Mouse (Mus musculus): ENCODE results near the gene Pigz. TPM values are rescaled to one million over a fixed set of nuclear protein-coding genes. Genes with fewer than 3 reads are reported as not detected.
"Not testable (repeated sequence)": the region's sequence is repeated elsewhere in the genome, so short reads cannot be mapped to it uniquely, and the experiment has no call there.

The Pigz gene
- total RNA-seq, 2 experiments from 2014 or later: 0.87 to 2.3 TPM

DNA sequence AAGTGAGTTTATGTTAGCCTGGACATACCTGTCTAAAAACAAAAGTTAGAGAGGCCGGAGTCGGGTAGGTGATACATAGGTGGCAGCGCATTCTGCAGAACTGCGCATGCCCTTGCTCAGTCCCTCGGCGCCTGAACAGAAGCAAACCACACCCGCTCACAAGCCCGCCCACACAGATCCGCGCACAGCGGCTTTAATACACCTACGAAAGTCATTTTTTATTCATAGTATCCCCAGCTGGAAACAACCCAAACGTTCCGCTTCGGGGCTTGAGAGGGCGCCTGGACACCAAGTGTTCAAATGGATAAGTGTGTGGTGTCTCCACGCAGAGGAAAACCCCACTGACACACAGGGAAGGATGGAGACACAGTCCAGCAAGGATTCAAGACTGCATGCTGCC, 2.3 kb upstream of the Pigz start:
- no peak for DNase-seq

DNA sequence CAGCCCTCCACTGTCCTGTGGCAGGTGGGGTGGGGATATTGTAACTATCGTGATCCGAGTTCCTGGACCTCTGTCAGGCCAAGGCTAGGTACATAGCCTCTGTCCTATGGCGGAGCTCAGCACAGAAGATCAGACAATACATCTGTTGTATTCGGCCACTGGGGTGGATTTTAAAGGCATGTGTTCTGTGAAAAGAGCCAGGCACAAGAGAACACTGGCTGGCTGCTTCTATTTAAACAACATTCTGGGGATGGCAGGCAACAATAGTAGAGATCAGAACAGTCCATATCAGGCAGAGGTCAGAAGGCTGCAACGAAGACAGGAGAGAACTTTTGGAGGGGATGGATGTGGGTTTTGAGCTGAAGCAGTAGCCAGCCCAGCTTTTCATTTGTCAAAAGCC, 1.4 kb upstream of the Pigz start:
- no peak for DNase-seq

DNA sequence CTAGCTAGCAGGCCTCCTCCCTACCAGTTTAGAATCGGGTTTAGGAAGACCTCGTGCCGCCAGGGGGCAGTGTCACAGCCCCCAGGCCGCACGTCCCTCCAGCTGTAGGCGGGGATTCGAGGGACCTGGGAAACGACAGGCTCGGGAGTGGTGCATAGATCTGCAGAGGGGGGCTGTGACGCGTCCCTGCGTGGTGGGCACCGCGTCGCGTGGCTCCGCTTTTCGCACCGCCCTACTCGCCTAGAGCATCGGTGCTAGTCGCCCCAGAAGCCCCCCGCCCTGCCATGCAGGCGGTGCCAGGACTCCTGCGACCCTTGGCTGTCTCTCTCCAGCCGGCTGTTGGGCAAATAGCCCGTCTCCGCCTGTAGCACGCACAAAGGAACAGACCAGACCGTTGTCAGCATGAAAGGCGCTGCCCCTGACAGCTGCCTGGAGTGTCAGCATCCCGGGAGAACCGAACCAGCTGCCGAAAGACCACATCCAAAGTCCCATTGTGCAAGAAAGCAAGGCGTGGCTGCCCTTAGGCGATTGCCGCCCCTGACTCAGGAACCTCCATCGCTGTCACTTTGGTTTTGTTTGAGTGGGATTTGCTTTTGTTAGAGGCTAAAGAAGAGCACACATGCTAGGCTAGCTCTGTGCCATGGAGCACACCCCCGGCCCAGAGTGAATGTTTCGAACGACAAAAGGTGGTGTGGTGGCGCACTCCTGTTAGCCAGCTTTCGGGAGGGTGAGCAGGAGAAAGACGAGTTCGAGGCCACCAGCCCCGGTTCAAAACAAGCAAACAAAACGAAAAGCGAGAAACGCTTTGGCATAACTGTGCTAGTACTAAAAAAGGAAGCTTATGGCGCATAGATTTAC, 582 bp upstream of the Pigz start:
- DNase-seq: peak; percentile 89

DNA sequence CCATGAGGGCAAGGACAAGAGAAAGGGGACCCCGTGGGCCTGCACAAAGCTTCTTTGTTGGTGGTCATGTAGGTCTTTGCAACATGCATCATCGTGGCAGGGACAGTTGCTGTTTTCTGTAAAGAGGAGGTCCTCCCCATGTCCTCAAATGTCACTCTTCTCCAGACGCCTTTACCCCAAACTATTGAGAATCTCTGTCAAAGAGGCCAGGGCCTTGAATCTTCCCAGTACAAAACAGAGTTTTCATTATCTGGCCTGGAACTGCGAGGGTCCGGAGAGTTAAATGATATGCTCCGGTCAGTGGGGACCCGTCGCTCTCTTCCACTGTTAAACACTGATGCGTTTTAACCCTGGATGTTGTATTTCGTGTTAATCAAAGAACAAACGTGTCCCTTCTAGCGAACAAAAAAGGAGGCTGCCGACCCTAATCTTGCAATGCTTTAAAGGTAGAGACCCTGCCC, 929 bp downstream of the Pigz start:
- no peak for DNase-seq

DNA sequence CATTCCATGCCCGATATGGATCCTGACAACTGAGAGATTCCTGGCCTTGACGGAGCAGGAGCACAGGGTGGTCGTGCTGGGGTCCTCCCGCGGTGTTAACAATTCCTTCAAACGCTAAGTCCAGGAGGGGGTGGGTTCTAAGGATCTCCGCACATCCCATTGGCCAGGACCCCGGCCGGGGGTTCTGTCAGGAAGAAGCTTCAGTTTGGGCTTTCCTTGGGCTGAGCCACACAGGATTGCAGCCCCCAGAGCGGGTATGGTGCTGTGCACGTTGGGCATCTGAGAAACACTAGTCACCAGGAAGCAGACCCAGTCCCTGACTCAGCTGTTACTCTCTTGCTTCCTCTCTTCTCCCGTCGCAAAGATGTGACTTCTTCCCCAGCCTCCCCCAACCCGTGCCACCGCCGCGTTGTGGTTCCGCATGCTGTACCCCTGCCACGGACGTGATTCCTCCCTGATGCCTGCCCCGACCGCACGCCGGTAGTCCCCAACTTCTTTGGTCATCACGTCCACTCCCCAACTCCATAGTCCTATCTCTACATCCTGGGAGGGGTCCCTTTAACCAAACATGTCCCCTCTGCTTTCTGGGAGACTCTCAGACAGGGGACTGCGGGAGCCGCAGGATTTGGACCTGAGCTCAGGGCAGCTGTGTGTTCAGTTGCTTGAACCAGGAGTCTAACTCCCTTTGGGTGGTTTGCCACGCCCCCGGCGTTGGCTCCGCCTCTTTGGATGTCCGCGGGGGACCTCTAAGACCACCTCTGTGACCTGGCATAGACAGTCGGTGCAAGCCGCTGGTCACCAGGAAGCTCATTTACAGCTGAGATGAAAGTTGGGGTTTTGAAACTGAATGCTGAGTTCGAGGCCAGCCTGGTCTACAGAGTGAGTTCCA, 1.7 kb downstream of the Pigz start:
- DNase-seq: no peak

DNA sequence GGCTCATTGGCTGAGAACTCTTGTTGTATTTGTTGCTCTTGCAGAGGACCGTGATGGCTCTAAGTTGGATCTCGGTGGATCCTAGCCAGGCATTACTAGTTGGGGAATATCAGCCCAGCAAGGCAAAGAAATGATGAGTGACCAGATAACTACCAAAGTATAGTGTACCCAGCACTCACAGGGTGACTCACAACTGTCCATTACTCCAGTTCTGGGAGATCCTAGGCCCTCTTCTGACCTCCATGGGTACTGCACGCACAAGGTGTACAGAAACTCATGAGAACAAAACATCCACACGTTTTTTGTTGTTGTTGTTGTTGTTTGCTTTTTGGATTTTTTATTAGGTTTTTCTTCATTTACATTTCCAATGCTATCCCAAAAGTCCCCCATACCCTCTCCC, 2.9 kb downstream of the Pigz start:
- DNase-seq: no peak

DNA sequence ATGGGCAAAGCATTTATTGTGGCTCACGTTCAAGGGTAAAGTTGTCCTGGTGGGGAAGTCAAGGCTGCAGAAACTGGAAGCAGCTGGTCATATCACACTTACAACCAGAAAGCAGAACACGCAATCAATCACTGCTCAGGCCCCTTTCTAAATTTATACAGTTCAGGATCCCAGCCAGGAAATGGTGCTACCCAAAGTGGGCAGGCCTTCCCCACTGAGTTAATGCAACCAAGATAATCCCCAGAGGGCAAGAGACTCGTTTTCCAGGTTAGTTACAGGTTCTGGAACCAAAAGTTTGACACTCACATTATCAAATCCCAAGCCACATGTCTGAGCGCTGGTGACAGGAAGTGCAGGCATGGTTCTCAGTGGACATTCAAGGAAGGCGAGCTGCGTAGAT, 5.2 kb downstream of the Pigz start:
- DNase-seq: no peak

DNA sequence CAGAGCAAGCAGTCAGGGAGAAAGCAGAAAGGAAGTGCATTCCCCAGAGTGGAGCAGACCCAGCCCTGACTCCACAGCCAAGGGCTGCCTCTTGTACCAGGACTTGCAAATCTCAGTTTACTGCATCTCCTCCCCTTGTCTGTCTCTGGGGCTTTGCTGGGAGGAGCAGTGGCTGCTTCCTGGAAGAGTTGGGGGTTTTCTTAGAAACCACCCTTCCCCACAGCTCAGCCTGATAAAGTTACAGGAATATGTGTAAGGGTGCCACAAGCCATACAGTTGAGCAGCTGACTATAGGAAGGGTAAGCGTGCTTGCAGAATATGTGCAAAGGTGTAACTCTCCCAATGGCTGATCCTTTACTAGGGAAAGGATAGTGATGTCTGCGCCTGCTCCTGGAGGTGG, 6.9 kb downstream of the Pigz start:
- DNase-seq: no peak

DNA sequence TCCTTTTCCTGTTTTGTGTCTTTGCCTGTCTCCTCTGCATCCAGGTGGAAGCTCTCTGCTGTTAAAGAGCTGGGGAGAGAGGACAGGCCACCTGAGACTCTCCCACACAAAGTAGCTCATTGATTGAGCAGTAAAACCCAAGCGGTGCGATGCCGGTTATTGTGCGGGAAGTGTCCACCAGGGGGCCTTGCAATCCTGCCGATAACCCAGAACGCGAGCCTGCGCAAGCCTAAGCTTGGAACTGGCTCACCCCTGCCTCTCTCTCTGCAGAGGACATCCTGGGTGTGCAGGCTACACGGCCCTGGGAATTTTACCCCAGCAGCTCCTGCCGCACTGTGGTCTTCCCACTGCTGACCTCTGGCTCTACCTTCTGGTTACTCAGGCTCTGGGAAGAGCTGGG, 10.3 kb downstream of the Pigz start:
- peak; percentile 65 for DNase-seq

DNA sequence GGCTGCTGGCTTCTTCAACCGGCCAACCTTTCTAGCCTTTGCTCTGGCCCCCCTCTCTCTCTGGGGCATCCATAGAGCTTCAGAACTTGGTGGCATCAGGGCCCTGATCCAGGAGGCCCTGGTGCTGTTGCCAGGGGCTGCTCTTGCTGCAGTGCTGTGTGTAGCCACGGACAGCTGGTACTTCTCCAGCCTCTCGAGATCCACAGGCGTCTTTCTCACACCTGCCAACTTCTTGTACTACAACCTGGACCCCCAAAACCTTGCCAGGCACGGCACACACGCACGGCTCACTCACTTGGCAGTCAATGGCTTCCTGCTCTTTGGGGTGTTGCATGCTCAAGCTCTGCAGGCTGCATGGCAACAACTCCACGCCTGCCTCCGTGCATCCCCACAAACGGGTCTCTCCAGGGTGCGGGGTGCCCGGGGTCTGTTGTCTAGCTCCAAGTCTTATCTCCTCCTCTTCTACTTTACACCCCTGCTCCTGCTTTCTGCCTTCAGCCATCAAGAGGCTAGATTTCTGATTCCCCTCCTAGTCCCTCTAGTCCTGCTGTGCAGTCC, 11.1 kb downstream of the Pigz start:
- no peak for DNase-seq

DNA sequence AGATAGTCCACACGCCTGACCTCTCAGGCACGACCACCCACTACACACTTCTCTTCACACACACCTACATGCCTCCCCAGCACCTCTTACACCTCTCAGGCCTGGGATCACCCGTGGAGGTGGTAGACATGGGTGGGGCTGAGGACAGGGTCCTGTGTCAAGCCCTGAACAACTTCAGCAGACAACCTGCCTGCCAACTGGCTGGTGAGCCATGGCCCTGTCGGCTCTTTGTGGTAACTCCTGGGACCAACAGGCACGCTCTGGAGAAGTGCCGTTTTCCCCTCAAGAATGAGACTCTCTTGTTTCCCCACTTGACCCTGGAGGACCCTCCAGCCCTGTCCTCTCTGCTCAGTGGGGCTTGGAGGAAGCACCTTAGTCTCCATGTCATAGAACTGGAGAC, 11.7 kb downstream of the Pigz start:
- no peak for DNase-seq

DNA sequence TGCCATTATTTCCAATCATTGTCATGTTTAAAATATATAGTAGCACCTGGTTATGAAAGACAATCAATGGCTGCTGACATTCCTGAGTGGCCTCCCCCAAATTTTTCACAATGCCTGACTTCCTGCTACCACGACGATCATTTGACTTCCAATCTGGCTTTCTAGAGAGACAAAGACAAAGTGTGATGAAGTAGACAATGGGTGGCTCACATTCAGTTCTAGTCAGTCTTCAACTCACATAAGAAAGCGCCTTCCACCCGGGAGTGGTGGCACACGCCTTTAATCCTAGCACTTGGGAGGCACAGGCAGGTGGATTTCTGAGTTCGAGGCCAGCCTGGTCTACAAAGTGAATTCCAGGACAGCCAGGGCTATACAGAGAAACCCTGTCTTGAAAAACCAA, 12.3 kb downstream of the Pigz start:
- not testable (repeated sequence) for DNase-seq

DNA sequence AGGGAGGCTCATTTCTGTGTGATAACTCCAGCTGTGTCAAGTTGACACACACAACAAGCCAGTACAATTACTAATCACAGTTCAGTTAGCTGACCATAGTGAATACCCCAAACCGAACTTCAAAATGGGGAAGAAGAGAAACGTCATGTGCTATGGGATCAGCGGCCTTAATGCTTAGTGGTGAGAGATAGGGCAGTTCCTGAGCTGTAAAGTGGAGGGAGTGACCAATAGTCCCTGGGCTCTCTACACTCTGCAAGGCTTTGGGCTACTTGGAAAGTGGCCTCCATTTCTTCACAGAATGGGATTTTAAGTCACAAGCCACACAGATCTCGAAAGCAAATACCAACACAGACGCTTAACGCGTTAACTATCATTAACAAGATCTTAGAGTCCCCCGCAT, 13.7 kb downstream of the Pigz start:
- DNase-seq: no peak

DNA sequence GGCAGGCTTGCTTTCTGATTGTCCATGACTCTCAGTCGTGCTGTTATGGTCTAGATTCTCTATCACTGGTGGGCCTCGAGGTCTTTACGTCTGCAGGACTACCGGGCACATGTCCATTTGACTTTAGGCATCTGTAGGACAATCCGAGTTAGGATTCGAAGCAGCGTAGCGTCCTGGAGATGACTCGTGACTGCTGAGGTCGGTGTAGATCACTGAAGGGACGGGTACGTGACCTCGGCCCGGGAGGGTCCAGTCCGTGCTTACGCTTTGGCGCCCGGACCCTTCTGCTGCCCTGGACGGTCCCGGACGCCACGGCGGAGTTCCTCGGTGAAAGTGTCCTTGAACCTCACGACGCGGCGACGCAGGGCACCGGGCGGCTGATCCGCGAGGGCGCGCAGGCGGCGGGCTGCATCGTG, 14.3 kb downstream of the Pigz start:
- DNase-seq: no peak

DNA sequence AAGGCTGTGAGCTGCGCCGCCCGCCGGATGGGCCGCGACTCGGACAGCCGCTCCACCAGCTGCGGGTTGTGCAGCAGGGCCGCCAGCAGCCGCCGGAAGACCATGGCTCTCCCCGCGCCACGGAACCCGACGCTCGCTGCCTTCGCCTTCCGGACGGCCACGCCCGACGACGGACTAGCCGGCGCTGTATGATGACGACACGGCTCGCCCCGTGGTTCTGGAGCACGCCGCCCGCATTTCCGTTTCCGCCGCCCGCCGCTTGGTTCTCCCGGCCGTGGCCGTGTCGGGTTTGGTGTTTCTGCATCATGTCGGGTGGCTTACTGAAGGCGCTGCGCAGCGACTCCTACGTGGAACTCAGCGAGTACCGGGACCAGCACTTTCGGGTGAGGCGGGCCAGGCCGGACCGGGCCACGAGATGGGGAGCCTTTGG, 14.7 kb downstream of the Pigz start, which contains the start of the genes 0610012G03Rik and Ncbp2:
TSS of gene 0610012G03Rik (minus strand) at position 150 of the 430 bp plus-strand sequence.
TSS of gene Ncbp2 (plus strand) at position 169 of the 430 bp plus-strand sequence.
- peak; percentile 93 for DNase-seq

DNA sequence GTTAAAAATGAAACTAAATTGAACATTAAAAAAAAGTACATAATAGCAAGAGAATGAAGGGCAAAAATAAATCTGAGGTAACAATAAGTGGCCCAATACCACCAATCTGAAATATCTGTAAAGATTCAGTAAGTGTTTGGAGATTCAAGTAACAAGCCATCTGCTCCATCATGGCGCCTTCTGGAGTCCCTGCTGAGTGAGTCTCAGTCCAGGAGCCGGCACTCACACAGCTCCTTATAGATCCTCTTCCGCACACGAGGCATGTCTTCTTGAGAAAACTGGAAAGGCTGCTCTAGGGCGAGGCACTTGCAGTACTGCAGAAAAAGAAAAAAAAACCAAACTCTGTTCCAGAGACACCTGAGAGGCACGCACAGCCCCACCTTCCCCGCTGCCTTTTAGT, 29.6 kb downstream of the Pigz start:
- no peak for DNase-seq

DNA sequence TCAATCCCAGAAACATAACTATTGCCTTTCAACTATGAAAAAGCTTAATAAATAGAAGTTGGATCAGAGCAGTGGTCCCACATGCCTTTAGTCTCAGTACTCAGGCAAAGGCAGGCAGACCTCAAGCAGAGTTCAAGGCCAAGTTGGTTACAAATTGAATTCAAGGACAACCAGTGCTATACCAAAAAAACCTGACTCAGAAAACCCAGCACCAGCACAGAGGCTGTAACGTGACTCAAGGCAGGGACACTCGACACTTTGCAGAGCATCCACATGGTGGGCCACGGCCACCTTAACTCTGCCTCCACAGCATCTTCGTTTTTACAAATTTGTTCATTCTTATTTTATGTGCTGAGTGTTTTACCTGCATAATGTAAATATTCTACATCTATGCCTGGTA, 41.6 kb downstream of the Pigz start:
- DNase-seq: no peak

DNA sequence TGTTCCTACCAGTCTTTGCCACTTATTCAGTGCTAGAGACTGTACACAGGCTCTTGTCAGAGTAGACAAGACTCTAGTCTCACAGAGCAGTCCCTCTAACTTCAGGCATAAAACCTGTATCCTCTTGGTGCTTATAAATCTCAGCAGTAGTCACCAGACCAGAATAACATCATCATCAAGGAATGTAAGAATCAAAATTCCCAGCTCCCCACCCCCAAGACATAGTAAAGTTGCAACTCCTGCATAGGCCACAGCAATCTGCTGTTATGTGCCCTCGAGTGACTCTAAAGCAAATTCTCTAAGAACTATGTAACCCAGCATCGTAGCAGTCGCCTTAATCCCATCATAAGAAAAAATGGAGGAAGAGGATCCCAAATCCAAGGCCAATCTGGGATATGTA, 45.9 kb downstream of the Pigz start:
- no peak for DNase-seq

DNA sequence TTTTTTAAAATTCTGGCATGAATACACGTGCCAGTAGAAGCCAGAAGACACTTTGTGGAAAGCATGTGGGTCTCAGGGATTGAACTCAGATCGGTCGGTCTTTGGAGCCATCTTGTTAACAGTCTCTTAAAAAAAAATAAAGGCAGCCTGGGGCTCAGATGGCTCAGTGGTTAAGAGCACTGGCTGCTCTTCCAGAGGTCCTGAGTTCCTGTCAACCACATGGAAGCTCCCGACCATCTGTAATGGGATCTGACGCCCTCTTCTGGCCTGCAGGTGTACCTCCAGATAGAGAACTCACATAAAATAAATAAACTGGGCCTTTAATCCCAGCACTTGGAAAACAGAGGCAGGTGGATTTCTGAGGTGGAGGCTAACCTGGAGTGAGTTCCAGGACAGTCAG, 47.3 kb downstream of the Pigz start:
- no peak for DNase-seq

DNA sequence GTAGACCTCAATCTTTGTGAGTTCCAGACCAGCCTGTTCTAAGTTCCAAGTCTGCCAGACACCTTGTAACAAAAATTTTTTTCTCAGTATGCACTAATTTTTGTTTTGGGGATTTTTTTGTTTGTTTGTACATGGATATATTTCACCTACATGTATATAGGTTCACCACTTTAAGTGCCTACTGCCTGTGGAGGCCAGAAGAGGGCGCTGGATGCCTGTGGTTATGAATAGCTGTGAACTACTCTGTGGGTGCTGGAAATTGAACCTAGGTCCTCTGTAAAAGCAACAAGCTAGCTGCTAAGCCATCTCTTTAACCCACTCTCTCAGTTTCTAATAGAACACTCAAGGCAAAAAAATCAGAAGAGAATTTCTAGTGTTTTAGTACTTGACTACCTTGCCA, 58.4 kb downstream of the Pigz start:
- no peak for DNase-seq

DNA sequence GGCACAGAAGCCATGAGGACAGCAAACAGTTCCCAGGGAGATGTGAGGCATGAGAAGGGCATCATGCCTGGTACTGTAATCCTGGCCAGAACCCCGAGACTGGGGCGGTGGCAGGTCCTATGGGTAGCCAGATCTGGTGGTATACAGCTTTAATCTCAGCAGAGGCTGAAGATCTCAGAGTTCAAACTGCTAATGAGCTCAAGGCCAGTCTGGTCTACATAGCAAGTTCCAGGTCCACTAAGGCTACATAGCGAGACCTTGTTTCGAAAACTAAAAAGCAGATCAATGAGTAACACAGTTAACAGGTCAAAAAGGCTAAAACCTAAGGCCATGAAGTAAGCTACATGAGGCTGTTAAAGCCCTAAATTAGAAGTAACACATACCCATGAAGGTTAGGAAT, 59.5 kb downstream of the Pigz start:
- no peak for DNase-seq

DNA sequence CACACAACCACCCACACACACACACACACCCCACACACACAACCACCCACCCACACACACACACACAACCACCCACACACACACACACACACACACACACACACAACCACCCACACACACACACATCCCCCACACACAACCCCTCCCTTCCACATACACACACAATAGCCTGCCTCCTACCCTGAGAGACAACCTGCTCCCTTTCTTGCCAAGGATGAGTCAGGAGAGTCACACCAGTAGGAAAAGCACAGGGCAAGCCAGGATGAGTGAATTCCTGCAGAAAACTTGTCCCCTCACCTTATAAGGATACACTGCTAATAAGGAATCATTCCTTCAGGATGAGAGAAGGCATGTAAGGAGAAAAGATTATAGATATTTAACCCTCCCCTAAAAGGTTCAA, 60.3 kb downstream of the Pigz start:
- DNase-seq: no peak
